Mouse (Mus musculus) kidney, embryonic 14.5 days (tissue): ENCODE data around the gene Gsdma. TPM values are rescaled to one million over a fixed set of nuclear protein-coding genes. Genes with fewer than 3 reads are reported as not detected.
"Not testable (repeated sequence)": the region's sequence is repeated elsewhere in the genome, so short reads cannot be mapped to it uniquely, and the experiment has no call there.

Experiments
- ATAC-seq: fragments of 200-750 bp; cut with Nextera tagmentation; 2 replicates; pipeline ENCODE4 v1.8.0; 2017; ENCODE audit warnings: moderate number of reproducible peaks, mild to moderate bottlenecking, moderate TSS enrichment, moderate library complexity; ENCODE audit not compliant: low FRiP score, low TSS enrichment
- H3K27ac ChIP-seq: fragments of 300-500 bp; sonication (generic); 2 replicates; pipeline ENCODE4 v1.5.1; 2014; ENCODE audit warnings: low read depth, mild to moderate bottlenecking, low read length, moderate library complexity, mixed read lengths
- H3K27me3 ChIP-seq: fragments of 300-500 bp; sonication (generic); 2 replicates; pipeline ENCODE4 v1.6.1; 2014; ENCODE audit warnings: mild to moderate bottlenecking, low read length; ENCODE audit not compliant: control insufficient read depth, insufficient read depth
- H3K36me3 ChIP-seq: fragments of 300-500 bp; sonication (generic); 2 replicates; pipeline ENCODE4 v1.6.1; 2014; ENCODE audit warnings: low read length, mixed read lengths; ENCODE audit not compliant: control insufficient read depth, insufficient read depth
- H3K4me1 ChIP-seq: fragments of 300-500 bp; sonication (generic); 2 replicates; pipeline ENCODE4 v1.6.1; 2014; ENCODE audit warnings: low read length, mixed read lengths; ENCODE audit not compliant: control insufficient read depth, insufficient read depth
- H3K4me2 ChIP-seq: fragments of 300-500 bp; sonication (generic); replicated peaks from 2 replicates; pipeline ENCODE4 v1.6.1; 2014; ENCODE audit warnings: low read depth, mild to moderate bottlenecking, low read length
- H3K4me3 ChIP-seq: fragments of 300-500 bp; sonication (generic); 2 replicates; pipeline ENCODE4 v1.5.1; 2014; ENCODE audit warnings: mild to moderate bottlenecking, low read length
- H3K9ac ChIP-seq: fragments of 300-500 bp; sonication (generic); 2 replicates; pipeline ENCODE4 v1.6.1; 2014; ENCODE audit warnings: low read depth, mild to moderate bottlenecking, low read length, moderate library complexity
- H3K9me3 ChIP-seq: fragments of 300-500 bp; sonication (generic); 2 replicates; pipeline ENCODE4 v1.6.1; 2016; ENCODE audit warnings: low read length; ENCODE audit not compliant: control insufficient read depth
- WGBS: fragments of 180-500 bp; shearing (Covaris S2); extraction: QIAGEN DNeasy Blood & Tissue Kit; methylation state at CpG from one replicate; pipeline ENCODE4 v1.1.7; 2014; 5-methylcytosine and 5-hydroxymethylcytosine counted together
- polyA plus RNA-seq: library from polyadenylated mRNA; unstranded; fragments of >200 nt; fragmentation: Nextera tagmentation; extraction: Ambion mirVana; gene quantifications from 2 replicates; pipeline ENCODE4 v1.2.1, GENCODE M21; 2014

Gsdma gene
- polyA plus RNA-seq, 1 experiment from 2014 or later: not detected

DNA sequence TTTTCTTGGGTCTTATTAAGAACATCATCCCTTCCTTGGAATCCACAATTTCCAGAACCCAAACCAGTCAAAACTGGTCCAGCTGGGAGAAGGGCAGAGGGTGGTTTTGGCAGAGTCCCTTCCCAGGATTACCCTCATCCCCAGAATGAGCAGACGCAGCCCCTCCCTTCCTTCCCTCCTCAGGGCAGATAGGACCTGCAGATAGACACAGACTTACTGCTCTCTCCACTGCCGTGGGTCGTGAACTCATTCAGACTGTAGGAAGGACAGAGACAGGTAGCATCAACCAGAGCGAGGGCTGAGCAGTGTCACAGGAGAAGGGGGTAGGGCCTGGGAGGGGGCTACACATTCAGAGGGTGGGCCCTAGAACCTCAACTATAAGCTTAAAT, 46.9 kb downstream of the Gsdma start:
- ATAC-seq: no peak
- Histone ChIP-seq H3K36me3 (peaks cover 66% of the 10 kb centered on the region), H3K27ac (peak overlapping the region; percentile 37; the same call in 1 of the 2 replicates), H3K4me1 (peaks cover 38% of the 10 kb centered on the region), H3K27me3 (no peaks in the 10 kb centered on the region), H3K9me3 (no peaks in the 10 kb centered on the region), H3K9ac (0 out of 2 replicates have a peak overlapping the region, but pooled peaks have one; percentile 12), H3K4me3 (no peak overlapping the region), H3K4me2 (no peak overlapping the region)
- 68% methylated on average over 4 of the region's 4 CpGs for WGBS

DNA sequence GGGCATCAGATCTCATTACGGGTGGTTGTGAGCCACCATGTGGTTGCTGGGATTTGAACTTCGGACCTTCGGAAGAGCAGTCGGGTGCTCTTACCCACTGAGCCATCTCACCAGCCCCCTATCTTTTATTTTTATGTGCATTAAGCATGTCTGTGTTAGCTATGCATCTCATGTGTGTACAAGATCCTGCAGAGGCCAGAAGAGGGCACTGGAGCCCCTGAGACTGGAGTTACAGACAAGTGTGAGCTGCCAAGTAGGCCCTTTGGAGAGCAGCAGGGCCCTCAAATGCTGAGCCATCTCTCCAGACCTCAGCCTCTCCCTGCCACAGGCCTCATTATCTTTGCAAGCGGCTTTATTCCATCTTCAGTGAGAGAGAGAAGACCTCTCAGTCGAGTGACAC, 47.9 kb downstream of the Gsdma start:
- Histone ChIP-seq H3K36me3 (peaks cover 57% of the 10 kb centered on the region), H3K4me1 (peaks cover 37% of the 10 kb centered on the region)
- H3K27me3 ChIP-seq, H3K9me3 ChIP-seq, H3K4me2 ChIP-seq, H3K4me3 ChIP-seq, H3K27ac ChIP-seq, ATAC-seq, H3K9ac ChIP-seq: not testable (repeated sequence)
- WGBS: 96% methylated on average over 6 of the region's 6 CpGs

DNA sequence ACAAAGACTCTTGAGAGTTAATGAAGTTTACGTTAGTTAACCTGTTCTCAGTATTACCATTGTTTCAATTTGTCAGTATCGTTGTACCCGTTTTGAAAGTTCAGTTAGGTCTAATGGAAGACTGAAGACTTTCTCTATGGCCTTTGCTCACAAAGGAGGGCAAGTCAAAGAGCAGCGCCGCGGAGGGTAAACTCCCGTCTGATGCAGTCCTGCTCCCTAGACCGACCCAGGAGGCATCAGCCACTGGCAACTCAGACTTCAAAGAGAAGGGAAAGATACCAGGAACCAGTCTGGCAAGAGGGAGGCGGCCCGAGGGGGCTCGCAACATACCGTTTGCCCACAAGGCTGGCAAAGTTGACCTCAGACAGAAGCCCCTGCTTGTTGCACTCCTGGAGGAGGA, 49.6 kb downstream of the Gsdma start:
- H3K27me3 ChIP-seq: no peaks in the 10 kb centered on the region
- no peak overlapping the region for H3K9ac ChIP-seq
- H3K4me3 ChIP-seq: no peak overlapping the region
- H3K27ac ChIP-seq: no peak overlapping the region
- 77% methylated on average over 12 of the region's 12 CpGs for WGBS
- ATAC-seq: no peak
- H3K4me2 ChIP-seq: no peak overlapping the region
- H3K36me3 ChIP-seq: peaks cover 50% of the 10 kb centered on the region
- H3K4me1 ChIP-seq: peaks cover 20% of the 10 kb centered on the region
- H3K9me3 ChIP-seq: no peaks in the 10 kb centered on the region

DNA sequence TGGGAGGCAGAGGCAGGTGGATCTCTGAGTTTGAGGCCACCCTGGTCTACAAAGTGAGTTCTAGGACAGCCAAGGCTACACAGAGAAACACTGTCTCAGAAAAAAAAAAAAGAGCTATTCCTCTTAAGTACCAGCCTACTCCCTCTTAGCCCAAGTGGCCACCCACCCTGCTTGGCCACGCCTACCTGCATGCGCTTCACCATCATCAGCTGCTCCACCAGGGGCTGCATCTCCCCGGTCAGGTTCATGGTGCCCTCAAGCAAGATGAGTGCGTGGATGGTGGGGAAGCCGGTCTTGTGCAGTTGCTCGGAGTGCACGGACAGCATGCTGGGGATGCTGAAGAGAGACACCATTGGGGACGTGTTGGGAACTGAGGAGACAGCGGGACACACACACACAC, 51.8 kb downstream of the Gsdma start:
- Histone ChIP-seq H3K27me3 (no peaks in the 10 kb centered on the region), H3K27ac (no peak overlapping the region), H3K4me2 (no peak overlapping the region), H3K9me3 (no peaks in the 10 kb centered on the region), H3K4me3 (no peak overlapping the region), H3K9ac (no peak overlapping the region), H3K36me3 (peaks cover 36% of the 10 kb centered on the region), H3K4me1 (no peaks in the 10 kb centered on the region; the same call in 1 of the 2 replicates)
- ATAC-seq: no peak
- WGBS: 95% methylated on average over 9 of the region's 9 CpGs

DNA sequence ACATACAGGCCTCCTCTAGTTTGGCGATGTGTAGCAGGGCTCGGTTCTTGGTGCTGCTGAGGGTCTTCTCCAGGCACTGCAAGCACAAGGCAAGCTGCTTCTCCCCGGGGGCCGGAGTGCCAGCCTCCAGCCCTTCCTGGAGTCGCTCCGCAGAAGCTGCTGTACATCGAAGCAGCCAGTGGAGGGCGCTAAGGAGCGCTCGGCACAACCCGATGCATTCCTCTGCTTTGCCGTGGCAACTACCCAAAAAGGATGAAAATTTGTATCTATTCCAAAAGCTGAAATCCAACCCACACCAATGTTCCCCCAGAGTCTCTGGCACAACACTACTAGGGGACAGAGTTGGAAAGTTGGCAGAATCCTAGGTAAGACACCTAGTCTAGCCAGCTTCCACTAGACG, 53.8 kb downstream of the Gsdma start:
- WGBS: 24% methylated on average over 13 of the region's 13 CpGs
- Histone ChIP-seq H3K27ac (no peak overlapping the region), H3K9ac (no peak overlapping the region)

DNA sequence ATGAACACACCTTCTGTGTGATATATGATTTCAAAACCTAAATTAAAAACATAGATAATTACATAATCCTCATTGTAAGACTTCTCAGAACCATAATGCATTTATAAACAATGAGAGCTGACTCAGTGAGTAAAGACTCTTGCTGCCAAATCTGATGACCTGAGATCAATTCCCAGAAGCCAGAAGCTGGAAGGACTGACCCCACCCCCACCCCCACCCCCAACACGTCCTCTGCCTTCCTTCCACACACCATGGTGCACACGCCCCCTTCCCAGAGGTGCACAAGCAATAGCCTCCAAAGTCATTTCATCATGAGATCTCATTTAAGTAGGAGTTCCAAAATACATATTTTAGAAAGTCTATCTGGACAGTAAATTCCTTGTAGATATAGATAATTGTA, 56.6 kb downstream of the Gsdma start:
- H3K27me3 ChIP-seq: no peaks in the 10 kb centered on the region
- no peaks in the 10 kb centered on the region for H3K9me3 ChIP-seq
- H3K4me2 ChIP-seq: no peak overlapping the region
- WGBS: 81% methylated on average over 2 of the region's 2 CpGs
- H3K36me3 ChIP-seq: peaks cover 14% of the 10 kb centered on the region
- H3K4me3 ChIP-seq: no peak overlapping the region
- no peak overlapping the region for H3K9ac ChIP-seq
- no peaks in the 10 kb centered on the region; the same call in 1 of the 2 replicates for H3K4me1 ChIP-seq
- no peak overlapping the region for H3K27ac ChIP-seq
- no peak for ATAC-seq

More for the DNA sequence above, 53.8 kb downstream of the Gsdma start:
- Histone ChIP-seq H3K36me3 (peaks cover 27% of the 10 kb centered on the region), H3K4me1 (no peaks in the 10 kb centered on the region; the same call in 1 of the 2 replicates), H3K27me3 (no peaks in the 10 kb centered on the region), H3K9me3 (no peaks in the 10 kb centered on the region), H3K4me3 (no peak overlapping the region), H3K4me2 (no peak overlapping the region)
- ATAC-seq: no peak

DNA sequence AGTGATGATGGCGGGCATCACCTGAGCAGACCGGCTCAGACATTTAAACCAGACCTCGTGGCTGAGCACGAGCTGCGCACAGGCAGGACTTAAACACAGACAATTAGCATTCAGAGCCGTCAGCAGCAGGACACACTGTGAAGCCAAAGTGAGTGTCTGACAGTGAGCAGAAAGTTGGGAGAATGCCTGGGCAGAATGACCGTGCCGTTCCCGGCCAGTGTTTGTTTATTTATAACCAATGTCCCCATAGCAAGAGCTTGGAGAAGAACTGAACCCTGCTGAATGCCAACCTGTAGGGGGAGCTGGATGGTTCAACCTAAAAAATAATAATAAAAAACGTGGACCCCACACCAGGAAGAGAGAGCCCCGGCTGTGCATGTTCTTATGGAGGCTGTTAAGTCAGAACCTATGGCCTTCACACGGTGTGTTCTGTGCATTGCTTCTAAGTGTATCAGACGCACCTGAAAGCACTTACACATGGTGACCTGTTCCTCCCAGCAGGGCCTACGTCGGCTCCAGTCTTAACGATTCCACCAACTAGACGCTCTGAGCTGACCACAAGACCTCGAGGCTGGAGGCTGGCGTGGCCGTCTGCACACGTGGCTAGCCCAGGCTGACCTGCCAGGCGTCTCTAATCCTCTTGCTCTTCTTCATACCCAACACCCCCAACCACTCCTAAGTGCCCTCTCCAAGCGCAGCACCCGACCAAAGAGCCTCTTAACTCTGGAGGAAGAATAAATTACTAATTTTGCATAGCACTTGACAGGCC, 57.5 kb downstream of the Gsdma start:
- no peak overlapping the region for H3K27ac ChIP-seq
- H3K9ac ChIP-seq: no peak overlapping the region
- H3K4me2 ChIP-seq: no peak overlapping the region
- no peak overlapping the region for H3K4me3 ChIP-seq
- H3K4me1 ChIP-seq: no peaks in the 10 kb centered on the region
- ATAC-seq: 0 out of 2 replicates have a peak, but pooled peaks have one; percentile 8
- peaks cover 14% of the 10 kb centered on the region for H3K36me3 ChIP-seq
- WGBS: 67% methylated on average over 24 of the region's 24 CpGs
- H3K27me3 ChIP-seq: no peaks in the 10 kb centered on the region
- no peaks in the 10 kb centered on the region for H3K9me3 ChIP-seq

DNA sequence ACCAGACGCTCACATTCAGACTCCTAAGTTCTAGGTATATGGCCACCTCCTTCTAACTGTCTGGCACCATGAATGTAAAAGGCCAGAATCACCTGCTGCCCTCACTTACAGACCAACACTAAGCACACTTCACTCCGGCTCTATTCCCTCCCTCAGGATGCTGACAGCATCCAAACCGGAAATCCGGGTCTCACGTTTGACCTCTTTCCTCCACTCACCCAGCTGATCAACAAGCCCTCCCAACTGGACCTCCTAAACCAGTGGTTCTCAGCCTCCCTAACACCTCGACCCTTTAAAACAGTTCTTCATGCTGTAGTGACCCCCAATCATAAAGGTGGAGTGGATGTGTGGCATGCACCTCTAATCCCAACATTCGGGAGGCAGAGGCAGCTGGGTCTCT, 58.9 kb downstream of the Gsdma start:
- WGBS: 74% methylated on average over 7 of the region's 7 CpGs
- no peak overlapping the region for H3K9ac ChIP-seq
- H3K36me3 ChIP-seq: peaks cover 21% of the 10 kb centered on the region
- ATAC-seq: no peak
- no peaks in the 10 kb centered on the region for H3K27me3 ChIP-seq
- H3K4me1 ChIP-seq: no peaks in the 10 kb centered on the region
- H3K9me3 ChIP-seq: no peaks in the 10 kb centered on the region
- H3K27ac ChIP-seq: no peak overlapping the region
- H3K4me2 ChIP-seq: no peak overlapping the region
- no peak overlapping the region for H3K4me3 ChIP-seq

DNA sequence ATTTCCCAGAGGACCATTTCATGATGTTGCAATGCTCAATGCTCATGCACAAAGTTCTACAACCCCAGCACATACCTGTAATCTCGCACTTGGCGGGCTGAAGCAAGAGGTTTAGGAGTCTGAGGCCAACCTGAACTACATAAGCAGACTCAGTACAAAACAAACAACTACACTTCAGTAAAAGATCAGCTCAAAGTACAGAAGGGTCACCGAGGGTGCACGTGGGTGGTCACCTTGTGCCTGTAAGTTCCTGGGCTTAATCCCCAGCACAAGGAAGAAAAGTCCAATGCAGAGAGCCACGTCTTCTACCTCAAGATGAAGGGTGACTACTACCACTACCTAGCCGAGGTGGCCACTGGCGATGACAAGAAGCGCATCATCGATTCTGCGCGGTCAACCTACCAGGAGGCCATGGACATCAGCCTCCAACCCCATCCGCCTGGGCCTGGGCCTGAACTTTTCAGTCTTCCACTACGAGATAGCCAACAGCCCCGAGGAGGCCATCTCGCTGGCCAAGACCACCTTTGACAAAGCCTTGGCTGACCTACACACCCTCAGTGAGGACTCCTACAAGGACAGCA, 61.9 kb downstream of the Gsdma start:
- ATAC-seq: no peak
- no peak overlapping the region for H3K9ac ChIP-seq
- no peak overlapping the region for H3K4me2 ChIP-seq
- whole genome bisulfite sequencing: 95% methylated on average over 15 of the region's 15 CpGs
- no peak overlapping the region for H3K4me3 ChIP-seq
- peaks cover 4% of the 10 kb centered on the region; the same call in 1 of the 2 replicates for H3K4me1 ChIP-seq
- H3K9me3 ChIP-seq: no peaks in the 10 kb centered on the region
- H3K36me3 ChIP-seq: peaks cover 21% of the 10 kb centered on the region
- no peaks in the 10 kb centered on the region for H3K27me3 ChIP-seq
- no peak overlapping the region for H3K27ac ChIP-seq
